Mouse (Mus musculus): Measurements from ENCODE around the gene Olfr1229.

The Olfr1229 gene

DNA sequence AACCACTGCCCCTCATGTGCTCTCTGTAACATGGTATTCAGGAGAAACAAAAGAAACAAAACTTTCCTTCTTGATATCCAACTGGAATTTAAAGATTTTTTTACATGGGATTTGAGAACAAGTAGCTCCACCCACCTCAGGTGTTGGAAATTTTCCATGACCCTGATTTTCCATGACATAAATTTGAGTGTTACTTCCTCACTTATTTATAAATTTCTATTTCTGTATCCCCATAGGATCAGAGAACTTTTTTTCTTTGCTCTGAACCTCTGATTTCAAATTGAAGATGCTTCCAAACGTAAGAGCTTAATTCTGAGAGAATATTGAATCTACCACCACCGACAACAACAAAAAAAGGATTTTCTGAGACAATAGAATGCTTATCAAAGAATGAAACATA is at the start of gene Olfr1229:
Gene Olfr1229 (minus strand): TSS at position 101 of the 400 bp plus-strand sequence.
- no peak for DNase-seq

DNA sequence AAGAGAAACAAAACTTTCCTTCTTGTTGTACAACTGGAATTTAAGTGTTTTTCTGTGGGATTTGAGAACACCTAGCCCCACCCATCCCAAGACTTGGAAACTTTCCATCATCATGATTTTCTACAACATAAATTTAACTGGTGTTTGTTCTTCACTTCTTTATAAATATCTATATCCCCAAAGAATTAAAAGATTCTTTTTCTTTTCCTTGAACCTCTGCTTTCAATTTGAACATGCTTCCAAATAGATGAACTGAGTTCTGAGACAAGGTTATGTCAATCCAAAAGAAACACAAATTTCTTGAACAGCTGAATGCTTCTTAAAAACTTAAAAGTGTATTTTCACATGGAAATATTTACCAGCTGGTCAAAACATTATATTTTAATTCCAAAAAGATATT is 41.8 kb upstream of the Olfr1229 start, which contains the start of gene Olfr1232:
Gene Olfr1232 (minus strand): TSS at position 101 of the 400 bp plus-strand sequence.
- DNase-seq: no peak

DNA sequence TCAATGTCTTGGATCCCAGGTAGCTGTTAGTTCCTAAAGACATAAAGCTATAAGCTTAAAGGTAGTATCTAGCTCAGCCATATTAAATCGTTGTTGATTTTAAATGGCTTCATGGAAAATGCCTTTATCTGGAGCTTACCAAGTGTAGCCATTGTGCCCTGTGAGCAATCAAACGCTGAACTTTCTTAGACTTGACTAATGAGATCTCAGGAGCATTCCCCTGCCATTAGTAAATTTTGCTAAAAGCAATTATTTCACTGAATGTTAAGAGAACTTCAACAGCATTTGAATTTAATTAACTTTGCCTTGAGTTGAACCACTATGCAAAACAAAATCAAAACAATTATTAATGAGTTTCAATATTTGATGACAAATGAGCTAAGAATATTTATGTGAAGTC is 19.2 kb upstream of the Olfr1229 start, which contains the start of gene Olfr1231:
Gene Olfr1231 (minus strand): TSS at position 101 of the 400 bp plus-strand sequence.
- DNase-seq: no peak

DNA sequence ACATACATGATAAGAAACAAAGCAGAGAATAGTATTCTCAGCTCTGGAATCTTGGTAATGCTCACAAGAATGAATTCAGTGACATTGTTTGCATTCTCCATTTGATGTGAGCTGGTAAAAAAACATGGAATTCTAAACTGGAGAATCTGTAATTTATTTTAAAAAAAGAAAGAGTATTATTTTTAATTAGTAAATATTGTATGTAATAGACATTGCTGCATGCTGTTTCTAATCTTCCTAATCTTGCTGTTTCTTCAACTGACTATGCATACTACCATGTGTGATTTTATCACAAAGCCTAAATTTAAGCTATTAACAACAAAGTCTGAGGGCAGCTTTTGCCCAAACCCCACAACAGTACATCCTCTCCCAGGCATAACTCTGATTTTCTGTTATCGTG is 9.4 kb upstream of the Olfr1229 start, which contains the start of gene Olfr1230:
Gene Olfr1230 (minus strand): TSS at position 101 of the 400 bp plus-strand sequence.
- no peak for DNase-seq

DNA sequence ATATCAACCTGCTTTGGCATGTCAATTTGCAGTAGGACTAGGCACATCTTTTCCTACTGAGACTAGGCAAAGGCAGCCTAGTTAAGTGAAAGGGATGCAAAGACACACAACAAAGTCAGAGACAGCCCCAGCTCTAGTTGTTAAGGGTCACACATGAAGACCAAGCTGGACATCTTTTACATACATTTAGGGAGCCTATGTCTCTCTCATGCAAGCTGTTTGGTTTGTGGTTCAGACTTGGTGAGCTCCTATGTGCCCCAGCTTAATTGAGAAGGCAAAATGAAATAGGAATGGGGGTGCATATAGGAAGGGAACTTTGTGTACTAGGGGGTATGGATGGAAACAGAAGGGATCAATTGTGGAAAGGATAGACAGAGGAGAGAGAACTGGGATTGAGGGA is 33.9 kb downstream of the Olfr1229 start, which contains the start of gene Olfr1228:
Gene Olfr1228 (minus strand): TSS at position 101 of the 400 bp plus-strand sequence.
- no peak for DNase-seq
